Mouse (Mus musculus) intestine, embryonic 14.5 days (tissue): Measurements from ENCODE around the gene Gm4969. TPM values are rescaled to one million over a fixed set of nuclear protein-coding genes. Genes with fewer than 3 reads are reported as not detected.
A peak's percentile ranks its signal among the peaks of the same experiment; 100 is the strongest.

Experiments used
- ATAC-seq: fragments of 200-750 bp; cut with Nextera tagmentation; replicated peaks from 2 replicates; pipeline ENCODE4 v1.8.0; 2017; ENCODE audit warnings: low read depth, moderate number of reproducible peaks, moderate TSS enrichment, moderate library complexity; ENCODE audit not compliant: low FRiP score, low TSS enrichment
- DNase-seq: peaks from one replicate; pipeline ENCODE4 v3.0.0-alpha.2; 2018; ENCODE audit warnings: low spot score
- H3K27ac ChIP-seq: fragments of 300-500 bp; sonication (generic); 2 replicates; pipeline ENCODE4 v1.5.1; 2014; ENCODE audit warnings: low read depth, mild to moderate bottlenecking, control low read depth
- H3K27me3 ChIP-seq: fragments of 300-500 bp; sonication (generic); replicated peaks from 2 replicates; pipeline ENCODE4 v1.6.1; 2014; ENCODE audit warnings: low read length, control low read depth; ENCODE audit not compliant: control insufficient read depth, insufficient read depth
- H3K36me3 ChIP-seq: fragments of 300-500 bp; sonication (generic); 2 replicates; pipeline ENCODE4 v1.6.1; 2014; ENCODE audit warnings: low read length, control low read depth; ENCODE audit not compliant: control insufficient read depth, insufficient read depth
- H3K4me1 ChIP-seq: fragments of 300-500 bp; sonication (generic); replicated peaks from 2 replicates; pipeline ENCODE4 v1.6.1; 2014; ENCODE audit warnings: low read length, control low read depth, mixed read lengths; ENCODE audit not compliant: control insufficient read depth, insufficient read depth
- H3K4me2 ChIP-seq: fragments of 300-500 bp; sonication (generic); 2 replicates; pipeline ENCODE4 v1.6.1; 2014; ENCODE audit warnings: low read length
- H3K4me3 ChIP-seq: fragments of 300-500 bp; sonication (generic); 2 replicates; pipeline ENCODE4 v1.5.1; 2014; ENCODE audit warnings: low read depth, low read length, control low read depth, mixed read lengths
- H3K9ac ChIP-seq: fragments of 300-500 bp; sonication (generic); 2 replicates; pipeline ENCODE4 v1.6.1; 2014; ENCODE audit warnings: mild to moderate bottlenecking, low read length
- H3K9me3 ChIP-seq: fragments of 300-500 bp; sonication (generic); 2 replicates; pipeline ENCODE4 v1.6.1; 2016; ENCODE audit warnings: low read length, control low read depth; ENCODE audit not compliant: control insufficient read depth
- WGBS: fragments of 180-500 bp; shearing (Covaris S2); extraction: QIAGEN DNeasy Blood & Tissue Kit; methylation state at CpG from one replicate; pipeline ENCODE4 v1.1.7; 2014; 5-methylcytosine and 5-hydroxymethylcytosine counted together
- polyA plus RNA-seq: library from polyadenylated mRNA; unstranded; fragments of >200 nt; fragmentation: Nextera tagmentation; extraction: Ambion mirVana; gene quantifications from 2 replicates; pipeline ENCODE4 v1.2.1, GENCODE M21; 2014

Gene Gm4969
- polyA plus RNA-seq, 1 experiment from 2014 or later, result 3.7 TPM

GRCm38 (mm10) chr7:19129396-19129795 lies 11.2 kb upstream of the Gm4969 start:
- Histone ChIP-seq H3K27ac (no peak overlapping the region), H3K36me3 (peaks cover 9% of the 10 kb centered on the region), H3K4me2 (no peak overlapping the region), H3K9ac (no peak overlapping the region), H3K4me3 (no peak overlapping the region), H3K4me1 (peaks cover 12% of the 10 kb centered on the region; the same call in 1 of the 2 replicates), H3K9me3 (no peaks in the 10 kb centered on the region), H3K27me3 (no peaks in the 10 kb centered on the region)
- ATAC-seq (no peak), DNase-seq (no peak)
- 92% methylated on average over 5 of the region's 5 CpGs for WGBS

GRCm38 (mm10) chr7:19127744-19128143 lies 9.6 kb upstream of the Gm4969 start:
- ATAC-seq (no peak), DNase-seq (no peak)
- no peak overlapping the region for H3K4me3 ChIP-seq
- 76% methylated on average over 5 of the region's 5 CpGs for WGBS
- H3K9me3 ChIP-seq, result no peaks in the 10 kb centered on the region
- H3K27me3 ChIP-seq, result no peaks in the 10 kb centered on the region
- no peak overlapping the region for H3K27ac ChIP-seq
- H3K36me3 ChIP-seq, result peaks cover 9% of the 10 kb centered on the region
- no peak overlapping the region for H3K9ac ChIP-seq
- H3K4me1 ChIP-seq, result peaks cover 12% of the 10 kb centered on the region; the same call in 1 of the 2 replicates
- no peak overlapping the region for H3K4me2 ChIP-seq

- no peak overlapping the region for H3K4me2 ChIP-seq
- no peak overlapping the region for H3K4me3 ChIP-seq
- 91% methylated on average over 6 of the region's 6 CpGs for WGBS
- H3K9me3 ChIP-seq, result peaks cover 3% of the 10 kb centered on the region; the same call in 1 of the 2 replicates
- ATAC-seq (no peak), DNase-seq (no peak)
- no peaks in the 10 kb centered on the region for H3K27me3 ChIP-seq
- peaks cover 8% of the 10 kb centered on the region for H3K4me1 ChIP-seq
- H3K27ac ChIP-seq, result no peak overlapping the region
- H3K36me3 ChIP-seq, result peaks cover 9% of the 10 kb centered on the region
- H3K9ac ChIP-seq, result no peak overlapping the region
Observed at GRCm38 (mm10) chr7:19124713-19125112, 6.5 kb upstream of the Gm4969 start.

- no peak overlapping the region for H3K9ac ChIP-seq
- no peaks in the 10 kb centered on the region for H3K36me3 ChIP-seq
- no peak overlapping the region for H3K4me3 ChIP-seq
- no peak for ATAC-seq
- peaks cover 7% of the 10 kb centered on the region; the same call in 1 of the 2 replicates for H3K9me3 ChIP-seq
- peaks cover 8% of the 10 kb centered on the region for H3K4me1 ChIP-seq
- no peak for DNase-seq
- no peaks in the 10 kb centered on the region for H3K27me3 ChIP-seq
- no peak overlapping the region for H3K27ac ChIP-seq
- WGBS, result 90% methylated on average over 4 of the region's 4 CpGs
- H3K4me2 ChIP-seq, result no peak overlapping the region
Observed at GRCm38 (mm10) chr7:19121686-19122085, 3.5 kb upstream of the Gm4969 start.

- H3K4me1 ChIP-seq, result peaks cover 8% of the 10 kb centered on the region
- DNase-seq (peak; percentile 89), ATAC-seq (peak; percentile 89)
- no peaks in the 10 kb centered on the region for H3K36me3 ChIP-seq
- 2% methylated on average over 34 of the region's 34 CpGs for WGBS
- no peak within 1 kb of the TSS for H3K27ac ChIP-seq
- peak within 1 kb of the TSS; percentile 67 for H3K9ac ChIP-seq
- peak within 1 kb of the TSS; percentile 85 for H3K4me3 ChIP-seq
- peaks cover 7% of the 10 kb centered on the region; the same call in 1 of the 2 replicates for H3K9me3 ChIP-seq
- peak within 1 kb of the TSS; percentile 94 for H3K4me2 ChIP-seq
- no peaks in the 10 kb centered on the region for H3K27me3 ChIP-seq
Observed at GRCm38 (mm10) chr7:19119631-19120429, 1.7 kb upstream of the Gm4969 start, which contains the start of gene Fbxo46. Fbxo46 (plus strand) TSS chr7:19119859.

GRCm38 (mm10) chr7:19119083-19119482 lies 915 bp upstream of the Gm4969 start:
- Histone ChIP-seq H3K27ac (no peak overlapping the region), H3K4me3 (no peak overlapping the region), H3K4me1 (peaks cover 8% of the 10 kb centered on the region), H3K4me2 (no peak overlapping the region), H3K36me3 (no peaks in the 10 kb centered on the region), H3K27me3 (no peaks in the 10 kb centered on the region), H3K9me3 (peaks cover 7% of the 10 kb centered on the region; the same call in 1 of the 2 replicates), H3K9ac (no peak overlapping the region)
- DNase-seq, result no peak
- WGBS, result 92% methylated on average over 8 of the region's 8 CpGs
- peak; percentile 2; the same call in 1 of the 2 replicates for ATAC-seq

- H3K27ac ChIP-seq, result no peak overlapping the region
- H3K9me3 ChIP-seq, result no peaks in the 10 kb centered on the region
- WGBS, result 81% methylated on average over 1 of the region's 1 CpGs
- no peak overlapping the region for H3K4me3 ChIP-seq
- ATAC-seq, result no peak
- H3K27me3 ChIP-seq, result no peaks in the 10 kb centered on the region
- no peaks in the 10 kb centered on the region for H3K36me3 ChIP-seq
- no peak overlapping the region for H3K4me2 ChIP-seq
- DNase-seq, result no peak
- no peak overlapping the region for H3K9ac ChIP-seq
- no peaks in the 10 kb centered on the region for H3K4me1 ChIP-seq
Observed at GRCm38 (mm10) chr7:19109565-19109964, 8.6 kb downstream of the Gm4969 start.

- no peak for DNase-seq
- no peaks in the 10 kb centered on the region for H3K9me3 ChIP-seq
- no peak overlapping the region for H3K9ac ChIP-seq
- no peaks in the 10 kb centered on the region for H3K27me3 ChIP-seq
- no peaks in the 10 kb centered on the region for H3K4me1 ChIP-seq
- H3K4me3 ChIP-seq, result no peak overlapping the region
- WGBS, result 62% methylated on average over 3 of the region's 3 CpGs
- no peak for ATAC-seq
- no peaks in the 10 kb centered on the region for H3K36me3 ChIP-seq
- H3K4me2 ChIP-seq, result no peak overlapping the region
- H3K27ac ChIP-seq, result no peak overlapping the region
Observed at GRCm38 (mm10) chr7:19107436-19107835, 10.7 kb downstream of the Gm4969 start.

- H3K4me2 ChIP-seq, result no peak overlapping the region
- 79% methylated on average over 2 of the region's 2 CpGs for WGBS
- no peak overlapping the region for H3K27ac ChIP-seq
- H3K4me3 ChIP-seq, result no peak overlapping the region
- H3K4me1 ChIP-seq, result no peaks in the 10 kb centered on the region
- no peak overlapping the region for H3K9ac ChIP-seq
- ATAC-seq (no peak), DNase-seq (no peak)
- H3K27me3 ChIP-seq, result no peaks in the 10 kb centered on the region
- H3K36me3 ChIP-seq, result no peaks in the 10 kb centered on the region
- H3K9me3 ChIP-seq, result no peaks in the 10 kb centered on the region
Observed at GRCm38 (mm10) chr7:19104486-19104885, 13.7 kb downstream of the Gm4969 start.
